Mouse (Mus musculus): ENCODE results near the gene Carmil3.
A peak's percentile ranks its signal among the peaks of the same experiment; 100 is the strongest.

GRCm38 (mm10) chr14:55519604-55520003 is 29.2 kb downstream of the Carmil3 start:
- peak; percentile 10; the same call in 1 of the 2 replicates for TF ChIP-seq CTCF (IDR thresholded peaks at IDR 0.05)
- no peak for TF ChIP-seq POLR2A (IDR thresholded peaks at IDR 0.05; ENCODE audit: insufficient read depth, low read depth, low read length)
- TF ChIP-seq EP300 (IDR thresholded peaks at IDR 0.05; ENCODE audit: insufficient read depth, low read depth, low read length), result no peak

All from heart, adult 2 months (tissue).